Mouse (Mus musculus) midbrain, postnatal 0 days (tissue): Measurements from ENCODE around the gene Ccm2. TPM values are rescaled to one million over a fixed set of nuclear protein-coding genes. Genes with fewer than 3 reads are reported as not detected.
A peak's percentile ranks its signal among the peaks of the same experiment; 100 is the strongest.

Source experiments
- ATAC-seq: fragments of 200-750 bp; cut with Nextera tagmentation; 2 replicates; pipeline ENCODE4 v1.8.0; 2017; ENCODE audit warnings: moderate number of reproducible peaks, mild to moderate bottlenecking, moderate TSS enrichment, moderate library complexity; ENCODE audit not compliant: low FRiP score
- DNase-seq: peaks from one replicate; pipeline ENCODE4 v3.0.0-alpha.2; 2015; ENCODE audit warnings: low spot score
- H3K27ac ChIP-seq: fragments of 300-500 bp; sonication (generic); 2 replicates; pipeline ENCODE4 v1.5.1; 2014; ENCODE audit warnings: low read depth, mild to moderate bottlenecking, low read length, mixed read lengths
- H3K27me3 ChIP-seq: fragments of 300-500 bp; sonication (generic); 2 replicates; pipeline ENCODE4 v1.6.1; 2014; ENCODE audit warnings: low read length, control low read depth, mixed read lengths; ENCODE audit not compliant: insufficient read depth
- H3K36me3 ChIP-seq: fragments of 300-500 bp; sonication (generic); 2 replicates; pipeline ENCODE4 v1.6.1; 2014; ENCODE audit warnings: low read length, control low read depth, mixed read lengths; ENCODE audit not compliant: insufficient read depth
- H3K4me1 ChIP-seq: fragments of 300-500 bp; sonication (generic); 2 replicates; pipeline ENCODE4 v1.6.1; 2014; ENCODE audit warnings: mild to moderate bottlenecking, control low read depth, antibody characterized with exemption, low read length, mixed read lengths; ENCODE audit not compliant: insufficient read depth
- H3K4me2 ChIP-seq: fragments of 300-500 bp; sonication (generic); 2 replicates; pipeline ENCODE4 v1.6.1; 2014; ENCODE audit warnings: low read depth, mild to moderate bottlenecking, low read length, mixed read lengths; ENCODE audit not compliant: poor library complexity, severe bottlenecking
- H3K4me3 ChIP-seq: fragments of 300-500 bp; sonication (generic); 2 replicates; pipeline ENCODE4 v1.5.1; 2014; ENCODE audit warnings: low read depth, mild to moderate bottlenecking, low read length, moderate library complexity
- H3K9ac ChIP-seq: fragments of 300-500 bp; sonication (generic); replicated peaks from 2 replicates; pipeline ENCODE4 v1.6.1; 2014; ENCODE audit warnings: mild to moderate bottlenecking, low read length, moderate library complexity, mixed read lengths; ENCODE audit not compliant: poor library complexity, severe bottlenecking
- H3K9me3 ChIP-seq: fragments of 300-500 bp; sonication (generic); 2 replicates; pipeline ENCODE4 v1.6.1; 2016; ENCODE audit warnings: low read length, control low read depth
- CTCF ChIP-seq: IDR thresholded peaks from 2 replicates; pipeline ENCODE4 v1.5.1; 2016; ENCODE audit warnings: antibody characterized with exemption, mild to moderate bottlenecking
- WGBS: fragments of 180-500 bp; shearing (Covaris S2); extraction: QIAGEN DNeasy Blood & Tissue Kit; methylation state at CpG from one replicate; pipeline ENCODE4 v1.1.7; 2014; 5-methylcytosine and 5-hydroxymethylcytosine counted together
- polyA plus RNA-seq: library from polyadenylated mRNA; unstranded; fragments of >200 nt; fragmentation: Nextera tagmentation; extraction: Ambion mirVana; gene quantifications from 2 replicates; pipeline ENCODE4 v1.2.1, GENCODE M21; 2015
- total RNA-seq: library from RNA; depleted of rRNA; stranded (reverse); fragments of >200 nt; gene quantifications from 2 replicates; pipeline ENCODE4 v1.2.3, GENCODE M21; 2014

Gene Ccm2
- total and polyA plus RNA-seq, 2 experiments from 2014 or later = 64.3 to 71.3 TPM

DNA sequence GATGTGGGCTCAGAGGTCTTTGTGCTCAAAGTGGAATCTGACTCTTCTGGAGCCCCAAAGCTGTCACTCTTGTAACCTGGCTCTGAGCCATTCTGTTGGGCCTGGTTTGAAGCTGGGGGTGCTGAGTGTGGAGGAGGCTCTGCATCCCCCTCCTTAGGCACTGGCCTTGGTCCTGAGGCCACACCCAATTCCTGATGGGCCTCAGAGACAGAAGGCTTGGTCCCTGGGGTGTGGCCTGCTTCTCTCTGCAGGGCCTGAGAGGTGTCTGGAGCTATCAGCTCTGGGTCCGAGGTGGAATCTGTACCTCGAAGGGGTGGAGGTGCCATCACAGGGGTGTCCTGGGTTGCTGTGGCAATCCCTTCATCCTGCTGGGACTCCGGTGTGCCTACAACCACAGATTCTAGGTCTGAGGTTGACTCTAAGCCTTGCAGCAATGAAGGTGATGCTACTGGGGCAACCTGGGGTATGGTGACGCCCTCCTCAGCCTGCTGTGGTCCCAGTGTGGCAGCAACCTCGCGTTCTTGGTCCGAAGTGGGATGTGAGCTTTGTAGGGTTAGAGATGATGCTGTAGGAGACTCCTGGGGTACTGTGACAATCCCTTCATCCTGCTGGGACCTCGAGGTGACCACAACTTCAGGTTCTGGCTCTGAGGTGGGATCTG, 53.7 kb downstream of the Ccm2 start:
- TF ChIP-seq CTCF = no peak
- H3K4me1 ChIP-seq = peaks cover 29% of the 10 kb centered on the region
- no peak overlapping the region for H3K4me2 ChIP-seq
- H3K36me3 ChIP-seq = peaks cover 41% of the 10 kb centered on the region
- H3K27ac ChIP-seq = 0 out of 2 replicates have a peak overlapping the region, but pooled peaks have one; percentile 18
- WGBS = 88% methylated on average over 8 of the region's 8 CpGs
- DNase-seq (no peak), ATAC-seq (no peak)
- no peaks in the 10 kb centered on the region for H3K9me3 ChIP-seq
- no peak overlapping the region for H3K9ac ChIP-seq
- H3K27me3 ChIP-seq = no peaks in the 10 kb centered on the region
- H3K4me3 ChIP-seq = no peak overlapping the region

DNA sequence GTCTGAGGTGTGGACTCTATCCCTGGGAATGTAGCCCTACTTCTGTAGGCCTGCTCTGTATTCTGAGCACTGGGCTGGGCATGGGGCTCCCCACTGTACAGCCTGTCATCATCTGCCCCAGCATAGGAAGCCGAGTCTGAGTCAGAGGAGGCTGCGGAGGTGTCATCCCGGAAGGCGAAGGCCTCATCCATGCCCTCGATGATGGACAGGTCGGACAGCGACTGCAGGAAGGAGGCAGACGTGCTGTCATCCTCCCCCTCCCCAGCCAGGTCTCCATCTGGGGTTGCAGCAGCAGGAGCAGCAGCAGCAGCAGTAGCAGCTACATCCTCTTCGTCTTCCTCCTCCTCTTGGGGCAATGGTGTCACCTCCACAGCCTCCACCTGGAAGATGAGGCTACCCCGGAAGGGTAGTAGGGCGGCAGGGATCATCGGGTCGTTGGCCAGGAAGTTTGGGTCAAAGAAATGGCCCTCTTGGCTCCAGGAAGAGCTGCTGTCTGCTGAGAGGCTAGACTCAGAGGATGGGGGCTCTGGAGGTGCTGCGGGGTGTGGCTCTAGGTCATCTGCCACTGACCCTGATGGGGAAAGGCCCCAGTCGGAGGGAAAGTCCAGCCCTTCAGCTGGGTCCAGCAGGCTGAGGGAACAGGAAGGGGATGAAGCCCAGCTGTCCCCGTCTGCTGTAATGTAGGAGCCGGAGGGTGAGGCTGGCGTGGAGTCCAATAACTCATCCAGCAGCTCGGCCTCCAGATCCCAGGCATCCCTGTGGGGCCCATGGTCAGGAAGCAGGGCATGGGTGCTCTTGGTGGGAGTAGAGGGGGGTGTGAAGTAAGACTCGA, 55.2 kb downstream of the Ccm2 start:
- DNase-seq (no peak), ATAC-seq (no peak)
- no peaks in the 10 kb centered on the region for H3K27me3 ChIP-seq
- H3K4me2 ChIP-seq = no peak overlapping the region
- no peak overlapping the region for H3K4me3 ChIP-seq
- TF ChIP-seq CTCF = no peak
- no peak overlapping the region for H3K9ac ChIP-seq
- no peaks in the 10 kb centered on the region for H3K9me3 ChIP-seq
- 83% methylated on average over 20 of the region's 20 CpGs for WGBS
- H3K4me1 ChIP-seq = peaks cover 37% of the 10 kb centered on the region
- peaks cover 32% of the 10 kb centered on the region for H3K36me3 ChIP-seq
- H3K27ac ChIP-seq = 0 out of 2 replicates have a peak overlapping the region, but pooled peaks have one; percentile 38

DNA sequence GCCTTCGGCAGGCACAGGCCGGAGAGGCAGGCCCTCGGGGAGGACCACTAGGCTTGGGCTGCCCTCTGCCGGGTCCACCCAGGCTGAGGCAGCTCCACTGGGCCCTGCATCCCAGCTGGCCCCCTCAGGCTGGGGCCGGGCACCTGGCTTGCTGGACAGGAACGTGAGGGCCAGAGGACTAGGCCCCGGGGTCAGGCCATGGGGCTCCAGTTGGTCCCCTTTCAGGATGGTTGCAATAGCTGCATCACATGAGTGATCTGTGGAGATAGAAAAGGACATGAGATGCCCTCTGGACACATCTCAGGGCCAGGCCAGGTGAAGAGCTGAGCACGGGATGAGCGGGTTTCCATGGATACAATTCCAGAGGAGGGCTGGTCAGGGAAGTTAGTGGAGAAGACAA, 56.0 kb downstream of the Ccm2 start:
- Histone ChIP-seq H3K36me3 (peaks cover 29% of the 10 kb centered on the region), H3K4me1 (peaks cover 37% of the 10 kb centered on the region), H3K4me2 (peak overlapping the region; percentile 87), H3K27me3 (no peaks in the 10 kb centered on the region), H3K27ac (peak overlapping the region; percentile 38; the same call in 1 of the 2 replicates), H3K9ac (no peak overlapping the region), H3K9me3 (no peaks in the 10 kb centered on the region), H3K4me3 (no peak overlapping the region)
- ATAC-seq (no peak), DNase-seq (no peak)
- no peak for TF ChIP-seq CTCF
- WGBS = 75% methylated on average over 9 of the region's 9 CpGs

DNA sequence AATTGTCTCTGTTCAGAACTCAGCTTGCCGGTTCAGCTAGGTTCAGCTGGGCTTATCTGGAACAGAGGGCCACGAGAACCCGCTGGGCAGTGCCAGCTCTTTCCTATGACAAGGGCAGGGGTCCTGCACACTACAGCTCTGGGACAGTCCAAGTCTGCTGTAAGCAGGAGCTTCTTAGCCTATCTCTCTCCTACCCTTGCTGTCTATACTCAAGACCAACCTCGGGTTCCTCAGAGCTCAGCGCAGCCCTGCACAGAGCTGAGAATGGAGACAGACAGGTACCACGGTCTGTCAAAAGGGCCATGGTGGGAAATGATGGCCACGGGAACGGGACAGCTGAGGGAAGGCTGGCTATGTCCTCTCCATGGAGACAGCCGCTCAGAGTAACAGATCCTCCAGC, 56.5 kb downstream of the Ccm2 start:
- no peak overlapping the region for H3K27ac ChIP-seq

DNA sequence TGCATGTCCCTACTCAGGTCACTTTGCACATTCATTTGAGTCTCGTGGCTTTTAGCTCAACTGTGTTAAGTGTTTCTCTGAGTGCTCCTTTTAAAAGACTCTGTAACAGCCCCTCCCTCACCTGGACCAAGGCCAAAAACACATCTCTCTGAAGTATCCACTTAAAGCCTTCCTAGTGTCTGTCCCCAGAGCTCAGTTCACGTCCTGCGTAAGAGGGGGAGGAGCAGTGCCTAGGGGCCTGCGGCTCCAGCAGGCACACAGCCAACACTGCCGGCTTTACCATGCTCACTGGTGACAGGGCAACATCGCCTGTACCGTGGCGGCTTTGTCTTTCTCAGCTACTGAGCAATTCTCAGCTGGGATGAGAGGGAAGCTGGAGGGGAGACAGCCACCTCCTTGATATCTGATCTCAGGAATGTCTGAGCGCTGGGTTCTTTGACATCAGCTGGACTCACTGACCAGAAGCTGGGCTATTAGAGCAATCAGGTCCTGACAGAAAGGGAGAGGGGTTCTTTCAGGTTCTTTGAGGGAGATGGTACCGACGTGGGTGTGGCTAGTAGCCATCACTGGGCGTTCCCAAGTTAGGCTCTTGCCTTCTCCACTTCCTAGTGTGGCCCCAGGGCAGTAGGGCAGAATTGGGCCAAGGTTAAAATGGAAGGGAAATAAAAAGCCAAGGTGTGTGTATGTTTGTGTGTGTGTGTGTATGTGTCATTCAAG, 57.4 kb downstream of the Ccm2 start:
- Histone ChIP-seq H3K9ac (peak overlapping the region; percentile 92), H3K4me1 (peaks cover 27% of the 10 kb centered on the region), H3K4me3 (peak overlapping the region; percentile 66), H3K27me3 (no peaks in the 10 kb centered on the region), H3K9me3 (no peaks in the 10 kb centered on the region), H3K27ac (peak overlapping the region; percentile 96), H3K36me3 (peaks cover 27% of the 10 kb centered on the region), H3K4me2 (peak overlapping the region; percentile 87)
- WGBS = 5% methylated on average over 12 of the region's 12 CpGs
- DNase-seq = peak; percentile 82
- no peak for ATAC-seq
- TF ChIP-seq CTCF = no peak

More for the DNA sequence above, 56.5 kb downstream of the Ccm2 start:
- ATAC-seq (no peak), DNase-seq (no peak)
- peak overlapping the region; percentile 92 for H3K9ac ChIP-seq
- peaks cover 35% of the 10 kb centered on the region for H3K4me1 ChIP-seq
- no peak for TF ChIP-seq CTCF
- peaks cover 27% of the 10 kb centered on the region for H3K36me3 ChIP-seq
- WGBS = 71% methylated on average over 9 of the region's 9 CpGs
- H3K27me3 ChIP-seq = no peaks in the 10 kb centered on the region
- no peaks in the 10 kb centered on the region for H3K9me3 ChIP-seq
- H3K4me2 ChIP-seq = peak overlapping the region; percentile 87
- peak overlapping the region; percentile 66 for H3K4me3 ChIP-seq
